ENCODE assay signal across 13 mouse cellular contexts in genomic region chr9:115023708-115024383, GRCm38 (mm10). TPM values are rescaled to one million over a fixed set of nuclear protein-coding genes. Genes with fewer than 3 reads are reported as not detected.
A peak's percentile ranks its signal among the peaks of the same experiment; 100 is the strongest.
DNase-seq lines count a peak whose midpoint lies in the region; ATAC-seq and TF ChIP-seq lines count a peak whose summit lies in the region.
"Had no signal": no experiment of that assay in that cellular context is flagged by ENCODE, and none has a peak within 500 bp of the region (broad histone marks: within the 10 kb centered on the region; RNA-seq: fewer than 3 reads in every experiment).

No protein-coding gene starts in this region.

- H3K4me3 ChIP-seq in cortical plate, adult 2 months (ENCODE audit: insufficient read depth, low read length), result no peak overlapping the region
- H3K4me3 ChIP-seq in heart, postnatal 0 days (ENCODE audit: low read depth, low read length), result no peak overlapping the region
- H3K4me3 ChIP-seq in thymus, adult 2 months (ENCODE audit: control insufficient read depth, insufficient read depth, low read length), result no peak overlapping the region
- H3K4me3 ChIP-seq: embryonic facial prominence, embryonic 13.5 days; limb, embryonic 13.5 days had no signal

- peaks cover 9% of the 10 kb centered on the region for H3K4me1 ChIP-seq in cortical plate, adult 2 months (ENCODE audit: control insufficient read depth, insufficient read depth, low read length)
- peaks cover 8% of the 10 kb centered on the region; the same call in 1 of the 2 replicates for H3K4me1 ChIP-seq in heart, postnatal 0 days (ENCODE audit: control insufficient read depth, insufficient read depth)
- H3K4me1 ChIP-seq in thymus, adult 2 months (replicated peaks; ENCODE audit: control insufficient read depth, insufficient read depth, low read length), result no peaks in the 10 kb centered on the region
- H3K4me1 ChIP-seq: embryonic facial prominence, embryonic 13.5 days had no signal

- H3K27ac ChIP-seq in cortical plate, adult 2 months (ENCODE audit: insufficient read depth, low read length), result peak overlapping the region; percentile 84
- peak overlapping the region; percentile 38 for H3K27ac ChIP-seq in heart, postnatal 0 days (ENCODE audit: low read depth)
- no peak overlapping the region for H3K27ac ChIP-seq in thymus, adult 2 months (ENCODE audit: control insufficient read depth, insufficient read depth, low read length)
- H3K27ac ChIP-seq: embryonic facial prominence, embryonic 13.5 days; limb, embryonic 13.5 days had no signal

- 42% methylated on average over 10 of the region's 10 CpGs for WGBS in heart, postnatal 0 days
- 86% methylated on average over 10 of the region's 10 CpGs for WGBS in thymus, adult 2 months

- peak; percentile 54; the same call in 1 of the 2 replicates for ATAC-seq in heart, postnatal 0 days (ENCODE audit: insufficient read depth, low read depth)

- H3K9me3 ChIP-seq in heart, postnatal 0 days (replicated peaks; ENCODE audit: control insufficient read depth, low read length), result no peaks in the 10 kb centered on the region
- H3K9me3 ChIP-seq: embryonic facial prominence, embryonic 13.5 days; limb, embryonic 13.5 days had no signal

- H3K27me3 ChIP-seq in heart, postnatal 0 days (ENCODE audit: control insufficient read depth, insufficient read depth, low read length), result no peaks in the 10 kb centered on the region
- H3K27me3 ChIP-seq in thymus, adult 2 months (ENCODE audit: control insufficient read depth, insufficient read depth, low read length), result no peaks in the 10 kb centered on the region
- H3K27me3 ChIP-seq: embryonic facial prominence, embryonic 13.5 days; limb, embryonic 13.5 days had no signal

- H3K4me2 ChIP-seq in heart, postnatal 0 days (ENCODE audit: low read depth, low read length), result peak overlapping the region; percentile 51
- H3K4me2 ChIP-seq: embryonic facial prominence, embryonic 13.5 days; limb, embryonic 13.5 days had no signal

- no peak for TF ChIP-seq POLR2A in cortical plate, adult 2 months (IDR thresholded peaks at IDR 0.05; ENCODE audit: extremely low read depth, insufficient read depth, low read length)
- no peak for TF ChIP-seq POLR2A in thymus, adult 2 months (IDR thresholded peaks at IDR 0.05; ENCODE audit: control insufficient read depth, extremely low read depth, insufficient read depth, low read length, poor library complexity)

- no peak for TF ChIP-seq CTCF in cortical plate, adult 2 months (IDR thresholded peaks at IDR 0.05; ENCODE audit: extremely low read depth, insufficient read depth, low read length)
- TF ChIP-seq CTCF in heart, postnatal 0 days (IDR thresholded peaks at IDR 0.05; ENCODE audit: low read depth), result no peak
- TF ChIP-seq CTCF in thymus, adult 2 months (IDR thresholded peaks at IDR 0.05; ENCODE audit: borderline replicate concordance, control insufficient read depth, extremely low read depth, insufficient read depth, low read length, poor library complexity), result no peak

- DNase-seq in lung, postnatal 10 days, result peak; percentile 19
- DNase-seq in lung, postnatal 25 days (ENCODE audit: low spot score), result no peak
- peak; percentile 48 for DNase-seq in heart, postnatal 0 days (ENCODE audit: low spot score)
- DNase-seq in right cerebral cortex, postnatal 25 days, result peak; percentile 62
- DNase-seq in ovary, adult 18-20 months (ENCODE audit: low spot score), result no peak
- DNase-seq in MN1 (ENCODE audit: low spot score), result no peak
- no peak for DNase-seq in thymus, adult 2 months
- DNase-seq: adrenal gland, postnatal 25 days had no signal

- no peak overlapping the region for H3K9ac ChIP-seq in heart, postnatal 0 days (replicated peaks; ENCODE audit: low read depth, low read length)
- H3K9ac ChIP-seq: embryonic facial prominence, embryonic 13.5 days; limb, embryonic 13.5 days had no signal

- no peaks in the 10 kb centered on the region for H3K36me3 ChIP-seq in heart, postnatal 0 days (replicated peaks; ENCODE audit: control insufficient read depth, insufficient read depth, low read length)
- no peaks in the 10 kb centered on the region for H3K36me3 ChIP-seq in thymus, adult 2 months (ENCODE audit: control insufficient read depth, insufficient read depth, low read length)
- H3K36me3 ChIP-seq: embryonic facial prominence, embryonic 13.5 days; G1E had no signal

- TF ChIP-seq EP300 in heart, postnatal 0 days (IDR thresholded peaks at IDR 0.05; ENCODE audit: low read depth), result no peak

RNA-seq across cellular contexts. Expression of gene Rps27rt, which starts 41.3 kb away (rescaled TPM):
- polyA plus RNA-seq in cortical plate, adult 2 months (2012; rRNA removed), result 88.6 and 94.0 TPM in 2 replicates
- 57.4 and 71.9 TPM in 2 replicates for total RNA-seq in heart, postnatal 0 days (2014; rRNA removed; ENCODE audit: low replicate concordance)
- 270 and 308 TPM in 2 replicates for polyA plus RNA-seq in heart, postnatal 0 days (2015; fragmentation: Nextera tagmentation; extraction: Ambion mirVana)
- polyA plus RNA-seq in thymus, adult 2 months (2012; rRNA removed), result 57.0 and 85.5 TPM in 2 replicates

RNA-seq across cellular contexts. Expression of gene Osbpl10, which starts 45.5 kb away (rescaled TPM):
- polyA plus RNA-seq in cortical plate, adult 2 months (2012; rRNA removed), result 21.1 and 21.2 TPM in 2 replicates
- 2.9 and 3.0 TPM in 2 replicates for total RNA-seq in heart, postnatal 0 days (2014; rRNA removed; ENCODE audit: low replicate concordance)
- 0.36 and 0.44 TPM in 2 replicates for polyA plus RNA-seq in heart, postnatal 0 days (2015; fragmentation: Nextera tagmentation; extraction: Ambion mirVana)
- polyA plus RNA-seq in thymus, adult 2 months (2012; rRNA removed), result 10.3 and 11.4 TPM in 2 replicates
- total RNA-seq: megakaryocyte, adult 5-6 weeks had no signal
- polyA plus RNA-seq: G1E had no signal

Comparison
In these comparisons a context has a peak if more than half of its experiments do, and no peak if none do; other contexts are left out.
1. DNase-seq: peak in lung, postnatal 10 days (single experiment), heart, postnatal 0 days (single experiment) and right cerebral cortex, postnatal 25 days (single experiment); none in lung, postnatal 25 days (single experiment), ovary, adult 18-20 months (single experiment), MN1 (single experiment) and thymus, adult 2 months (single experiment).